Comparison of ENCODE assay signal across 9 mouse cellular contexts in the genomic region with DNA sequence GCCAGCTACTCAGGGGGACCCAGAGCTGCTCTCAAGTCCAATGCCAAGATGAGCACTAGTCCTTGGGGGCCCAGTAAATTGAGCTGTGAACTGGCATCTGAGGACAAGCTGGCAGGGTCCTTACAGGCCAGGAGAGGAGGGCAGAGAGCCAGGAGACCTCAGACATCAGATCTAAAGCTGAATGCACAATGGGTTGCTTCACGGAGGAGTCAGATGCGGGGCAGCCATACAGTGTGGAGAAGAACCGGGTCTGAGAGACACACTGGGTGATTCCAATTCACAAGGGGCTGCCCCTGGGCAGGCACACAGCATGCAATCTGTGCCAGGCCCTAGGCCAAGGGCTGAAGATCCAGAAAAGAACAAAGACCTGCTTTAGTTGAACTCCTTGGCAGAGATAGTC. TPM values are rescaled to one million over a fixed set of nuclear protein-coding genes. Genes with fewer than 3 reads are reported as not detected.
DNase-seq lines count a peak whose midpoint lies in the region; ATAC-seq and TF ChIP-seq lines count a peak whose summit lies in the region.
"Had no signal": no experiment of that assay in that cellular context is flagged by ENCODE, and none has a peak within 500 bp of the region (broad histone marks: within the 10 kb centered on the region; RNA-seq: fewer than 3 reads in every experiment).

No protein-coding gene starts in this region.

- ATAC-seq in hindbrain, embryonic 14.5 days (ENCODE audit: low FRiP score), result peak; percentile 63; the same call in 1 of the 2 replicates
- no peak for ATAC-seq in hindbrain, embryonic 12.5 days (ENCODE audit: low FRiP score)
- ATAC-seq in stomach, embryonic 15.5 days (ENCODE audit: insufficient read depth, low FRiP score, low read depth), result no peak
- ATAC-seq in stomach, postnatal 0 days (ENCODE audit: low FRiP score, low TSS enrichment), result no peak
- no peak for ATAC-seq in megakaryocyte progenitor cell, adult 5-6 weeks (replicated peaks; ENCODE audit: poor library complexity)

- no peaks in the 10 kb centered on the region for H3K9me3 ChIP-seq in hindbrain, embryonic 14.5 days (ENCODE audit: control insufficient read depth, low read length)
- no peaks in the 10 kb centered on the region for H3K9me3 ChIP-seq in hindbrain, embryonic 12.5 days (replicated peaks)
- no peaks in the 10 kb centered on the region for H3K9me3 ChIP-seq in stomach, embryonic 15.5 days
- no peaks in the 10 kb centered on the region for H3K9me3 ChIP-seq in stomach, postnatal 0 days (ENCODE audit: control insufficient read depth, low read length)

- peak overlapping the region; percentile 75 for H3K27ac ChIP-seq in hindbrain, embryonic 14.5 days
- no peak overlapping the region for H3K27ac ChIP-seq in hindbrain, embryonic 12.5 days
- H3K27ac ChIP-seq in stomach, embryonic 15.5 days, result 0 out of 2 replicates have a peak overlapping the region, but pooled peaks have one; percentile 12
- no peak overlapping the region for H3K27ac ChIP-seq in stomach, postnatal 0 days (replicated peaks)

- no peak overlapping the region for H3K9ac ChIP-seq in hindbrain, embryonic 14.5 days
- H3K9ac ChIP-seq in hindbrain, embryonic 12.5 days, result no peak overlapping the region
- no peak overlapping the region for H3K9ac ChIP-seq in stomach, embryonic 15.5 days
- H3K9ac ChIP-seq in stomach, postnatal 0 days (ENCODE audit: low read length), result no peak overlapping the region

- H3K4me2 ChIP-seq in hindbrain, embryonic 14.5 days (replicated peaks), result no peak overlapping the region
- H3K4me2 ChIP-seq in hindbrain, embryonic 12.5 days (replicated peaks), result no peak overlapping the region
- H3K4me2 ChIP-seq in stomach, embryonic 15.5 days, result no peak overlapping the region
- H3K4me2 ChIP-seq in stomach, postnatal 0 days (replicated peaks; ENCODE audit: low read depth), result no peak overlapping the region

- H3K4me1 ChIP-seq in hindbrain, embryonic 14.5 days (replicated peaks; ENCODE audit: control insufficient read depth, insufficient read depth, low read length), result peaks cover 12% of the 10 kb centered on the region; the same call in 1 of the 2 replicates
- H3K4me1 ChIP-seq in hindbrain, embryonic 12.5 days, result peaks cover 10% of the 10 kb centered on the region
- peaks cover 26% of the 10 kb centered on the region for H3K4me1 ChIP-seq in stomach, embryonic 15.5 days
- no peaks in the 10 kb centered on the region; the same call in 1 of the 2 replicates for H3K4me1 ChIP-seq in stomach, postnatal 0 days (replicated peaks; ENCODE audit: control insufficient read depth, insufficient read depth)

- H3K36me3 ChIP-seq in hindbrain, embryonic 14.5 days (replicated peaks; ENCODE audit: control insufficient read depth, insufficient read depth), result peaks cover 12% of the 10 kb centered on the region
- H3K36me3 ChIP-seq in hindbrain, embryonic 12.5 days, result peaks cover 10% of the 10 kb centered on the region; the same call in 1 of the 2 replicates
- peaks cover 34% of the 10 kb centered on the region for H3K36me3 ChIP-seq in stomach, embryonic 15.5 days
- H3K36me3 ChIP-seq in stomach, postnatal 0 days (ENCODE audit: control insufficient read depth, insufficient read depth, low read length), result peaks cover 19% of the 10 kb centered on the region

- TF ChIP-seq CTCF in stomach, postnatal 0 days (IDR thresholded peaks at IDR 0.05; ENCODE audit: low read depth), result no peak

- DNase-seq in cerebellum, adult 11-12 months, result peak; percentile 41
- no peak for DNase-seq in cerebellum, adult 8-10 months
- peak; percentile 47 for DNase-seq in hindbrain, embryonic 14.5 days (ENCODE audit: low spot score)
- DNase-seq in stomach, postnatal 0 days (ENCODE audit: low spot score), result no peak
- DNase-seq in lung, postnatal 4 days, result no peak
- DNase-seq: embryo, embryonic 11 days had no signal

- H3K4me3 ChIP-seq in hindbrain, embryonic 14.5 days (replicated peaks; ENCODE audit: low read length), result no peak overlapping the region
- H3K4me3 ChIP-seq in hindbrain, embryonic 12.5 days, result no peak overlapping the region
- H3K4me3 ChIP-seq in stomach, embryonic 15.5 days (replicated peaks), result no peak overlapping the region
- no peak overlapping the region for H3K4me3 ChIP-seq in stomach, postnatal 0 days (ENCODE audit: low read depth, low read length)

- TF ChIP-seq EP300 in stomach, postnatal 0 days (optimal IDR thresholded peaks at IDR 0.05), result no peak

- H3K27me3 ChIP-seq in hindbrain, embryonic 14.5 days (ENCODE audit: control insufficient read depth, insufficient read depth, low read length), result no peaks in the 10 kb centered on the region
- H3K27me3 ChIP-seq in hindbrain, embryonic 12.5 days, result no peaks in the 10 kb centered on the region
- H3K27me3 ChIP-seq in stomach, embryonic 15.5 days (replicated peaks), result no peaks in the 10 kb centered on the region
- no peaks in the 10 kb centered on the region for H3K27me3 ChIP-seq in stomach, postnatal 0 days (ENCODE audit: control insufficient read depth, insufficient read depth, low read length)

- 52% methylated on average over 3 of the region's 3 CpGs for WGBS in hindbrain, embryonic 14.5 days
- 69% methylated on average over 3 of the region's 3 CpGs for WGBS in hindbrain, embryonic 12.5 days
- WGBS in stomach, embryonic 15.5 days, result 83% methylated on average over 3 of the region's 3 CpGs
- WGBS in stomach, postnatal 0 days, result 78% methylated on average over 3 of the region's 3 CpGs

RNA-seq across cellular contexts. Expression of a gene that starts 18.0 kb away (rescaled TPM):
- polyA plus RNA-seq in hindbrain, embryonic 14.5 days (2014; fragmentation: Nextera tagmentation; extraction: Ambion mirVana), result 68.9 and 71.4 TPM in 2 replicates
- 121 and 140 TPM in 2 replicates for polyA plus RNA-seq in hindbrain, embryonic 12.5 days (2016; fragmentation: Nextera tagmentation; extraction: Ambion mirVana)
- polyA plus RNA-seq in stomach, embryonic 15.5 days (2015; fragmentation: Nextera tagmentation; extraction: Ambion mirVana), result 307 and 346 TPM in 2 replicates
- 140 and 141 TPM in 2 replicates for polyA plus RNA-seq in stomach, postnatal 0 days (2015; fragmentation: Nextera tagmentation; extraction: Ambion mirVana)
- total RNA-seq in megakaryocyte progenitor cell, adult 5-6 weeks (2015), result 35.7 and 37.4 TPM in 2 replicates
- 63.2 and 82.4 TPM in 2 replicates for total RNA-seq in megakaryocyte progenitor cell, adult 5-6 weeks (2017)

RNA-seq across cellular contexts. Expression of a gene that starts 52.5 kb away (rescaled TPM):
- 15.8 and 17.0 TPM in 2 replicates for polyA plus RNA-seq in hindbrain, embryonic 14.5 days (2014; fragmentation: Nextera tagmentation; extraction: Ambion mirVana)
- 19.0 and 20.8 TPM in 2 replicates for polyA plus RNA-seq in hindbrain, embryonic 12.5 days (2016; fragmentation: Nextera tagmentation; extraction: Ambion mirVana)
- polyA plus RNA-seq in stomach, embryonic 15.5 days (2015; fragmentation: Nextera tagmentation; extraction: Ambion mirVana), result 20.0 and 20.5 TPM in 2 replicates
- polyA plus RNA-seq in stomach, postnatal 0 days (2015; fragmentation: Nextera tagmentation; extraction: Ambion mirVana), result 14.7 and 15.5 TPM in 2 replicates
- total RNA-seq in megakaryocyte progenitor cell, adult 5-6 weeks (2015), result 27.6 and 31.8 TPM in 2 replicates
- 33.8 and 38.6 TPM in 2 replicates for total RNA-seq in megakaryocyte progenitor cell, adult 5-6 weeks (2017)

Comparison
In these comparisons a context has a peak if more than half of its experiments do, and no peak if none do; other contexts are left out.
1. DNase-seq: peak in cerebellum, adult 11-12 months (single experiment) and hindbrain, embryonic 14.5 days (single experiment); none in cerebellum, adult 8-10 months (single experiment), stomach, postnatal 0 days (single experiment) and lung, postnatal 4 days (0 of 2).
2. H3K27ac ChIP-seq: peak in hindbrain, embryonic 14.5 days (single experiment) and stomach, embryonic 15.5 days (single experiment); none in hindbrain, embryonic 12.5 days (single experiment) and stomach, postnatal 0 days (single experiment).